Mouse (Mus musculus): ENCODE measurements around the gene Gng3.
"Not testable (repeated sequence)": the region's sequence is repeated elsewhere in the genome, so short reads cannot be mapped to it uniquely, and the experiment has no call there.

Gene Gng3

DNA sequence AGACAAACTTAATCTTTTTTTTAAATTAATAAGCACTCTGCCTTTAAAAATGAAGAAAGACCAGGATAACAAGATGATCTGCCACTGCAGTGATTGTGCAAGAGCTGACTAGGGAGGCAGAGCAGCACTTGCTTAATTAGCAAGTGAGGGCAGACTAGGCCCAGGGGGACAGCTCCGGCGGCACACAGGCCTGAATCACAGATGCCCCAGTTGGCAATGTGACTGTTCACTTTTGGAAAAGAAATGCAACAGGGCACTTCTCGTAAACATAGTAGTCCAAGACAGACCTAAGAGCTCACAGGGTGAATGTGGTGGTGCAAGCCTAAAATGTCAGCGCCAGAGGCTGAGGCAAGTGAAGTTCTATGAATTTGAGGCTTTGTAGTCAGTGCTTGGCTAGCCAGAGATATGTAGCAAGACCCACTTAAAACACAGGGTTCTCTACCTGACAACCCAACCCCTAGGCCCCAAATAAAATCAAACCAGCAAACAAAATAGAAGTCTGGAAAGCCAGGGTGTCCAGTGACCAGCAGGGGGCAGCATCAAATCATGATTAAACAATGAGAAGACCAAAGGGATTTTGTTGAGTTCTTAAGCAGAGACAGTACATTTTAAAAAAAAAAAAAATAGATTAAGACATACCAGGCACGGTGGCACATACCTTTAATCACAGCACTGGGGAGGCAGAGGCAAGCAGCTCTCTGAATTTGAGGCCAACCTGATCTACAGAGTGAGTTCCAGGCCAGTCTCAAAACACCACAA lies 5.6 kb upstream of the Gng3 start:
- DNase-seq (ENCODE audit: low spot score) = peak; percentile 80

DNA sequence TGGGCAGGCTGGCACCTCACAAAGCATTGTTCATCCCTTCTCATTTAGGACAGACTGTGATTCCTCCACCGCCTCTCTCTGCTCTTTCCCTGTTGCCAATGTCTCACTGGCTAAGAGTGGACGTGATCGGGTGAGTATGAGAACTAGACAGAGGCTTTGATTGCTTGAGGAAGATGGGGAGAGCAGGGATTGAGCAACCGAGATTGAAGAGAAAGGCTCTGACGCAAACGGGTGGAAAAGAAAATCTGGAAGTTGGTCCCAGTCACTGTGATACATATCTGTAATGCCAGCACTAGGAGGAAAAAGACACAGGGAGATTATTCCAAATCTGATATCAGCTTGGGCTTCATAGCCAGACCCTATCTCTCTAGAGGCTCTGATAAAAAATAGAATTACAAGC lies 4.0 kb upstream of the Gng3 start:
- DNase-seq (ENCODE audit: low spot score) = no peak

DNA sequence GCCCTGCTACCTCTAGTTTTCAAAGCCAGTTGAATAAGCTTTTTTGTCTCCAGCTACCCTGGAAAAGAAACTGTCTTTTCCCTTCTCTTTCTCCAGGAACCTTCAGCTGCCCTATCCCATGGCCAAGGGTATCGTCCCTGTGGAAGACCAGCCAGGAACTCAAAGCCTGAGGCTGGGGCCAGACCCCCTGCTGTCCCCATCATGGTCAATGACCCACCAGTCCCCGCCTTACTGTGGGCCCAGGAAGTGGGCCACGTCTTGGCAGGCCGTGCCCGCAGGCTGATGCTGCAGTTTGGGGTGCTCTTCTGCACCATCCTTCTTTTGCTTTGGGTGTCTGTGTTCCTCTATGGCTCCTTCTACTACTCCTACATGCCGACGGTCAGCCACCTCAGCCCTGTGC lies 2.0 kb upstream of the Gng3 start:
- no peak for DNase-seq (ENCODE audit: low spot score)

DNA sequence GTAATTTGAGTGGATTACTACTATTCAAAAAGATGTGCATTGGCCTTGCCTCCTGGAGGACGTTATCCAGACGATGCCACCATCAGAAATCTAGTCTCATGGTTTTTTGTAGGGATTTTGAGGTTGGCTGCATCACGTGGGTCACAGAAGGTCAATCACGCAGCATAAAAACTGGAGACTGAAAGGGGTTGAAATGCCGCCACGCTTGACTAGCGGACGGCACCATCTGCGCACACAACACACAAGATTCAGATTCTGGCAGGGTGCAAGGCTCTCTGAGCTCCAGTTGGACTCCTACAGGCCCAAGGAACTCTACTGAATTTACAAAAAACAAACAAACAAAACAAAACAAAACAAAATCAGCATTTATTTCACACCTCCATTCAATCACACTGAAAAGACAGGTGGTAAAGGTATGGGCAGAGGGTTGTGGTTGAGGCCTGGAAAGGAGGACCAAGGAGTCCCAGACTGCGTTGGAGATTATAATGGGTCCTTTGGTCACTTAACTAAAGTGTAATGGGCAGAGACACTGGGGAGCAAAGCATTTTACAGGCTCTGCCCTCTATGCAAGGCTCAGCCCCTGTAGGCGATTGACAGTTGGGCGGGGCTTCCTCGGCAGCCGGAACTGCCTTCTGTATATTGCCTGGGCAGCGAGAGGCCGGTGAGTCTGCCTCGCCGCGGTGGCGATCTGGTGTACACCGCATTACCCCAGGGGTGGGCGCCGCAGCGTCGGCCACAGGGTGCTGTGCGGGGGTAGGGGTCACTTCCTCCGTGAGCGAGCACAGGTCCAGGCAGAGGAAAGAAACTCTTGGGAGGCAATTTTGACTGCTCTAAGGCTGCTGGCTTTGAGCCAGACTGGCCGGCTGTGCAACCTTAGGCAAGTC lies 1.2 kb upstream of the Gng3 start:
- DNase-seq (ENCODE audit: low spot score) = peak; percentile 40

DNA sequence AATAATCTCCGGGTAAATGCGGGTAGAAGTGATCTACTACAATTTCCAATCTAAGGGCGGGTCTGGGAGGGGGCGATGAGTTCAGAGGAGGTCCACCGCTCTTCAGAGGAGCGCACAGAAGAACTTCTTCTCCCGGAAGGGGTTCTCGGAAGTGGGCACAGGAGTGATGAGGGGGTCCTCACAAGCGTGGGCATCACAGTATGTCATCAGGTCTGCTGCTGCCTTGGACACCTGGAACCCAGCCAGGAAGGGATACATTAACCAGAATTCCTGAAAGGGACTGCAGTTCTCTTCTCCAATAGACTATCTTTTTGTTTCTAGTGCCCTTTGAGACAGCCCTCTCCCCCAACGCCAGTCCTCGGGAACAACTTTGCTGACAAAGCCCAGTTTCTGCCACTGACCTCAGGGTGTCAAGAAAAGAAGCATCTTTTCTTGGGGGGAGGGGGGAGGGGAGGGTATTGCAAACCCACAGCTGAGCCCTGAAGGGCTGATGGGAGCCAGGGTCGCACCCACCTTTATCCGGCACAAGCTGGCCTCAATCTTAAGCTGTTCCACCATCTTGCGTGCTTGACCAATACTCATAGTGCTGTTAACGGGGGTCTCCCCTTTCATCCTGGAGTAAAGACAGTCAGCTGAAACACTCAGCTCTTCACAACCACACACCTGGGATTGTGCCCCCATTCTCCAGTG lies 808 bp downstream of the Gng3 start:
- no peak for DNase-seq (ENCODE audit: low spot score)

DNA sequence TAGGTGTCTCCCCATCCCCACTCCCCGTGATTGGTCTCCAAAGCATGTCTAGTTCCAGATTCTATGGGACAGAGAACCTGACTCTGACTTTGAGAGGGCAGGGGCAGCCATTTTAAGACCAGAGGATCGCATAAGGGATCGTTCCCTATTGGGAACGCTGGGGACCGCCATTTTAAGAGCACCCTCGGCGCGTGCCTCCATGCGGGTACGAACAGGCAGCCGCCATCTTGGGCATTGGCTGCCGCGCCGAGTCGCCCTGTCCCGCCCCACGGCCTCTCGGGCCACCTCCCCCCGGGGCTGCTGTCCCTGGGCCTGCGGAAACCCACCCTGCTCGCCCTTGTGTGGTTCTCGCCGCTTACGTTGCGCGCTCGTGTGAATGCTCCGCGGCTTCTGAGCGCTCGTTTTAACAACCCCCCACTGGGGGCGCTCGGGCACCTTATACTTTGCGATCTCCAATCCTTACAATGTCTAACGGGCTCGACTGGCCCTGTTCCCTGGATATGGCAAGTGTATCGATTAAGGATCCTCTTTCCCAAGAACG lies 1.7 kb downstream of the Gng3 start, which contains the start of gene Bscl2:
TSS of gene Bscl2 (plus strand) at position 217 of the 541 bp plus-strand sequence.
- peak; percentile 82 for DNase-seq (ENCODE audit: low spot score)

DNA sequence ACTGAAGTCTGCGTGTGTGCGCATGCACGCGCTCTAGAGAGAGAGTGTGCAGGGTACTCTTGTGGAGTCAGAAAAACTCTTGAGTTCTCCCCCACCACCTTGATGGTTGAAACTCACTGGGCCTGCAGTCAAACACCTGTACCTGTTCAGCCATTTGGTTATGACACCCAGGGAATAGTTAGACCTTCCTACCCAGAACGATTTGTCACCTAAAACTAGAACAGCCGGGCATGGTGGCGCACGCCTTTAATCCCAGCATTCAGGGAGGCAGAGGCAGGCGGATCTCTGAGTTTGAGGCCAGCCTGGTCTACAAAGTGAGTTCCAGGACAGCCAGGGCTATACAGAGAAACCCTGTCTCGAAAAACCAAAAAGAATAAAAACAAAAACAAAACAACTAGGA lies 2.7 kb downstream of the Gng3 start:
- not testable (repeated sequence) for DNase-seq (ENCODE audit: low spot score)

DNA sequence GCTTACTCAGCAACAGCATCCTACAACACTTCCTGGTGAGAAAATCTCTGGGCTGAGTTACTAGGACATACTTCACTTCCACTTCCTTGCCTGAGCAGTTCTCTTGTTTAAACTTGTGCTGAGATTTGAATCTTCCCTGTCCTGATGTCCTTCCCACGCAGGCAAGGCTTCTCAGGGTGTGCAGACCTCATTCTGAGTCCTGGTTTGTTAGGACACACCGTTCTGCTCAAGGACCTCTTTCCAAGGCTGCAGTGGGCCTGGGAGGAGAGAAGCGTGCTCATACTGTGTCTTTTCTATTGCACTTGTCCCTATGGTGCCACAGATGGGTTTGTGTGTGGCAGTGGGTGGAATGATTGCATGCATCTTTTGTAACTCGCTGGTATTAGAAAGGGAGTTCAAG lies 6.0 kb downstream of the Gng3 start:
- DNase-seq (ENCODE audit: low spot score) = no peak

DNA sequence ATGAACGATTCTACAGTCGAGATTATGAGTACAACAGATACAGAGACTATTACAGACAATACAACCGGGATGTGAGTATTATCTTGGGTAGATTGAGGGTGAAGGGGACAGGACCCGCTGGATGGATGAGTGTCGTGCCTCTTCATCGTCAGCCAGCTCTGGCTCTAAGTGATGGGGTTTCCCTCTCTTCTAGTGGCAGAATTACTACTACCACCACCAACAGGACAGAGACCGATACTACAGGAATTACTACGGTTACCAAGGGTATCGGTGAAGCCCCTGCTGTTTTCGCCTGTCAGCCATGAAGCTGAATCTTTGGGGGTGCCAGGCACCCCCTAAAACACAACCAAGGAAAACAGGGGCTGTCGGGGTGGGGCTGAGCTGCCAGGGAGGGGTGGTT lies 7.7 kb downstream of the Gng3 start:
- no peak for DNase-seq (ENCODE audit: low spot score)

DNA sequence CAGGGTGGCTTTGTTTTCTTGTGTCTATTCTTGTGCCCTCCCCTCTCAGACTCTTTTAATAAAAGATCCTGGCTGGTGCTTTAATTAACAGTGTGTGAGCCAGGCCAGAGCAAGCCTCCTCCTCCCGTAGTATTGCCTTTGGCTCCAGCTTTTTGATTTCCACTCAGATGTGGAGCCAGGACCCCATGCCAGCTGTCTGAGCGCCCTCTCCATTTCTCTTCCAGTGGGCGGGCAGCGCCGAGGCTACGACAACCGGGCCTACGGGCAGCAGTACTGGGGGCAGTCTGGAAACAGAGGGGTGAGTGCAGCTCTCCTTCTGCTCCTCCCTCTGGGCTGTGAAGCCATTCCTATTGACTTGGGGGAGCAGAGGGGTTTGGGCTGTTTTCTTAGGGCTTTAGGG lies 8.3 kb downstream of the Gng3 start:
- no peak for DNase-seq (ENCODE audit: low spot score)

DNA sequence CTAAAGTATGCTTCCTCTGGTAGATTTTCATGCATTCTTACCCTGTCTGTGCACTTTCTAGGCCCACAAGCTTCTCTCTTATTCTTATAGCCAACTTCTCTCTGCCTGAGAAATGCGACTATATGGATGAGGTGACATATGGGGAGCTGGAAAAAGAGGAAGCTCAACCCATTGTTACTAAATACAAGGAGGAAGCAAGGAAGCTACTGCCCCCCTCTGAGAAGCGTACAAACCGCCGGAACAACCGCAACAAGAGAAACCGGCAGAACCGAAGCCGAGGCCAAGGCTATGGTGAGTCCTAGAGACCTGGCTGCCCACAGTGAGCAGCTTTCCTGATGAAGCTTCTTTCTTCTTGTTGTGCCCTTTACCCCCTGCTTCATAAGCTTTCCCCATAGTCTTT lies 9.3 kb downstream of the Gng3 start, which contains the start of gene AC129217.1:
TSS of gene AC129217.1 (plus strand) at position 114 of the 400 bp plus-strand sequence.
- DNase-seq (ENCODE audit: low spot score) = no peak

DNA sequence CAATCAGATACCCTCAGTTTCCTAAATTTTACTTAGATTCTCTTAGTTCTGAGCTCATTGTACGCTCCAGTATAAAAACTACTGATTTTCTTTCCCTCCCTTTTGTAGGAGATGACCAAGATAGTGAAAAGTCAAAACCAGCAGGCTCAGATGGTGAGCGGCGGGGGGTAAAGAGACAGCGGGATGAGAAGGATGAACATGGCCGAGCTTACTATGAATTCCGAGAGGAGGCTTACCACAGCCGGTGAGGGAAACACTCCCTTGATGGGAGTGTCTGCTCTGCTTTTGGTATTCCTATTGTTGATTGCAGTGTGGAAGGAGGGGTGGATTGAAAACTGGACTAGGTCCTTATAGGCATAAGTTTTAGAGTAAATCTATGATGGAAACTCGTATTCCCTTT lies 16.3 kb downstream of the Gng3 start:
- no peak for DNase-seq (ENCODE audit: low spot score)

DNA sequence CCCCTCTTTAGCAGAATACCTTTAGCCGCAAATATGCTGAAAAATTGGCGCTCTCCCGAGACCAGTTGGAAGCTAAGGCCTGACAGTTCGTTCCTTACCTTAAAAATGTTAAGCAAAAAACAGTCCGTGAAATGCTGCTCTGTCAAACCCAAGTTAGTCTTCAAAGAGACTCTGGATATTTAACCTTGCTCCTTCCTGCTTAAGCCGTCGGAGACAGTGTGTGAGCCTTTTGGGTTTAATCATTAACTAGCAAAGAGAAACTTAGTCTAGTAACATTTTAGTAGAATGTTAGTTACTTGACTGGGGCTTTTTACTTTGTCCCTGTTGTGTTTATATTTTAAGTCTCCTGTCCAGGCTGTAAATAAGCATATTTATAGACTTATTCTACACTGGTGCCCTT lies 17.8 kb downstream of the Gng3 start:
- DNase-seq (ENCODE audit: low spot score) = no peak

DNA sequence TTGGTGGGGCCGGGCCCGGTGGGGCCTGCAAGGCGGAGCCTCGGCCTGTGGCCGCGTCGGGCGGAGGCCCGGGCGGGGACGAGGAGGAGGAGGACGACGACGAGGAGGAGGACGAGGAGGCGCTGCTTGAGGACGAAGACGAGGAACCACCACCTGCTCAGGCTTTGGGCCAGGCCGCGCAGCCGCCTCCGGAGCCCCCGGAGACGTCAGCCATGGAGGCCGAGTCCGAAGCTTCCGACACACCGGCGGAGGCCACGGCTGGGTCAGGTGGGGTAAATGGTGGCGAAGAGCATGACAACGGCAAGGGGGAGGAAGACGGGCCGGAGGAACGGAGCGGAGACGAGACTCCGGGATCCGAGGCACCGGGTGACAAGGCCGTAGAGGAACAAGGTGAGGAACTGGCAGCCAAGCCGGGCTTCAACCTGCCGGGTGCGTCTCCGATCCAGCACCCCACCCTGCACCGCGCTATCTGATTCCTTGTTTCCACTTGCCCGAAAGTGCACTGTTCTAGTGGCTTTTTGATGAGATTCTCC lies 18.5 kb downstream of the Gng3 start:
- no peak for DNase-seq (ENCODE audit: low spot score)

DNA sequence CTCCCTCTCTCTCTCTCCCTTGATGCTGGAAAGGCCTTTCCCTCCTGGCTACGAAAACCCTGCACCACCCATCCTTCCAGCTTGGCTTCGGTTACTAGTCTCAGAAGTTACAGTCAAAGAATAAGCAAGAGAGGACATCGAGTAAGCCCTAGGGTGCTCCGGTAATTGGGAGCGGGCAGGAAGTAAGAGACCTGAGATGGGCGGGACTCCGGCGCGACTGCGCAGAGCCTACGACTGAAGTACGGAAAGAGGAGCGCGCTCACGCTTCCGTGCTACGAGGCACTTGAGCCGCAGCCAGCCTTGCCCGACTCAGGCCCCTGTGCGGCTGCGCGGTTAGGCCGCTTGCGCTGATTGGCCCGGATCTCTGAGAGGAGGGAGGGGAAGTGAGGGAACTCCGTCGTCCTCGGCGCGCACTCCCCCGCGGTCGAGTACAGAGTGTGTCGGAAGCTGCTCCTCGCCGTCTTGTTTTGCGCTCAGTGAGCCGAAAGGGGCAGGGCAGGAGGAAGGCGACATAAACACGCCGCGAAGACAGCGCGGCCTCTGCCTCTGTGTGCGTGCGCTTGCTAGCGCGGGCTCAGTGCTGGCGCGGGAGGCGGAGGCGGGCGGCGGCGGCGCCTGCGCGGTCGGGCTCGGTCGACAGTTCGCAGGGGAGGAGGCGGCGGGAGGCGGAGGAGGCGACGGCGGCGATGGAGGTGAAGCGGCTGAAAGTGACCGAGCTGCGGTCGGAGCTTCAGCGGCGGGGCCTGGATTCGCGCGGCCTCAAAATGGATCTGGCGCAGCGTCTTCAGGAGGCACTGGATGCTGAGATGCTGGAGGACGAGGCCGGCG lies 19.2 kb downstream of the Gng3 start, which contains the start of gene Hnrnpul2:
TSS of gene Hnrnpul2 (plus strand) at position 415 of the 828 bp plus-strand sequence.
- DNase-seq (ENCODE audit: low spot score) = peak; percentile 100

DNA sequence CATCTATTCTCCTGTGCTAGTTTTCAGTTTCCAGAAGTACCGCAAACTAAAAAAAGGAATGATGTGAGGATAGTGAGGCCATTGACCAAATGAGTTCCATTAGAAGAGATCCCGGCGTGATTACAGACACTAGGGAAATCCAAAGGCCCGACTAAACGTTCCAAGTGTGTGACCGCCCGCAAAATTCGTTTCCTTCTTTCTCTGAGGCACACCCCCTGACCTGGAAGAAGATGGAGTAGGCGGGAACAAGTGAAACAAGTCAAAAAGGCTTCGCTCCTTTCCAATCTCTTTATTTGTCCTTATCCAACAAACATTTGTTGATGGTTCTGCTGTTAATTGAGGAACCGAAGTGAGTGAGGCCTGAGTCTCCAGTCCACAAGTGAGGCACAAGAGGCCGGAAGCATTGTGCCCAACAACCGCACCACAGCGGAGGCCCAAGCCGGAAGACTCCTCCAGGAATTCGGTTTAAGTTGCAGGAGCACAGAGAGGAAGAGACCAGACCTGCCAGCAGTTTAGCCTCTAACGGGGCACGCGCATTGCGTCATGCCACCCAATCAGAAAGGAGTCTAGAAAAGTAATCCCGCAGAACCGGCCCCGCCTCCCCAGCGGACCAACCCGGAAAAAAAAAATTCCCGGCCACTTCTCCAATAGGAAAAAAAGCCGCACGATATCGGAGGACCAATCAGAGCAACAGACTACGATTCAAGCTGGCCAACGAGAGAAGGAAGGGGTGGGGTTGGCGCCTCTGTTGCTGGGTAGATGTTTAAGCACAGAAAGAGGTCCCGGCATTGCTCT lies 20.0 kb downstream of the Gng3 start, which contains the start of gene Ttc9c:
TSS of gene Ttc9c (minus strand) at position 533 of the 795 bp plus-strand sequence.
- DNase-seq (ENCODE audit: low spot score) = peak; percentile 88

DNA sequence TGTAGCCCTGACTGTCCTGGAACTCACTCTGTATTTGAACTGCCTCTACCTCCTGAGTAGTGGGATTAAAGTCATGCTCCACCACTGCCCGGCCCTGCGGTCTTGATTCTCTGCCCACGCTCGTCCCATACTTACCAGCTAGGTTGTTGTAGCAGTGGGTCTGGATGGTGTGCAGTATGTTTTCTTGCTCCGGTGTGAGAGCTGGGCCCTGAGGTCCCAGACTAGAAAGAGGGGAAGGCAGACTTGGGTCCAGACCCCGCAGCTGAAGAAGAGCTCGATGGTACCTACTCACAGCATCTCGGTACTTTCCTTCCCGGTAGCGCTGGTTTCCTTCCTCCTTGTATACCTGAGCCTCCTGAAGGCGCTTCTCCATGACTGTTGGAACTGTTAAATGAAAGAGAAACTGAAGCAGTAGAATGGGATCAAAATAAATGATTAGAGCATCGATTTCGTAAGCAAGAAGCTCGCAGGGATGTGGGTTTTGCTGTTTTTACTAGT lies 20.6 kb downstream of the Gng3 start:
- no peak for DNase-seq (ENCODE audit: low spot score)

DNA sequence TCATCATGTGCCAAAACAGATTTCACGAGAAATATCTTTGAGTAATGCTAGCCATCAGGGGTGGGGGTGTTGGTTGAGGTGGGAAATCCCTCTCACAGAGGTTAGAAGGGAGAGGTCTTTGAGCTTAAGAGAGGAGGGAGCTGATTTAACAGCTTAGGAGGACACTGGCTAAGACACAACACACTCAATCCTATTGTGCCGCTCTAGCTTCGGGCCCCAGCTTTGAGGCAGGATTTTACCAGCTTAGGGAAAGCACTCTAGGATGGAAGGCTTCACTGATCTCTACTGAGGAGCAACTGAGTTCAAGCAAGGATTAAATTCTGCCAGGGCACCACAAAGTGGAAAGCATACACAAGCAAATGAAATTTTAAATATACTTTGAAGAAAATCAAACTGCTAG lies 22.0 kb downstream of the Gng3 start:
- DNase-seq (ENCODE audit: low spot score) = no peak

DNA sequence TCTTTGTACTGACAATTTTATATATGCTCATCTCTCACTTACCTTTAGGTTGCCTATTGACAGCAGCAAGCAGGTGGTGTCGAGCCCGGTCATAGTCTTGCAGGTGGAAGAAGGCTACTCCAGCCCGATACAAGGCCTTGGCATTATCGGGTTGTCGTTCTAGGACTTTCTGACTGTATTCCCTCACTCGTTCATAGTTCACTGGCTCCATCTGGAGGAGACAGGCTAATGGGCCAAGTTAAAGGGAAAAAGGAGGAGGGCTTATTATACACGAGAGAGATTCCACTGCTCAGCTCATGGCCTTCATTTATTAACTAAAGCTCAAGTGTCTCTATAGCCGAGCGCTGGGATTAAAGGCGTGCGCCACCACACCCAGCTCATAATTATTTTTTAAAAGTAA lies 23.2 kb downstream of the Gng3 start:
- no peak for DNase-seq (ENCODE audit: low spot score)

DNA sequence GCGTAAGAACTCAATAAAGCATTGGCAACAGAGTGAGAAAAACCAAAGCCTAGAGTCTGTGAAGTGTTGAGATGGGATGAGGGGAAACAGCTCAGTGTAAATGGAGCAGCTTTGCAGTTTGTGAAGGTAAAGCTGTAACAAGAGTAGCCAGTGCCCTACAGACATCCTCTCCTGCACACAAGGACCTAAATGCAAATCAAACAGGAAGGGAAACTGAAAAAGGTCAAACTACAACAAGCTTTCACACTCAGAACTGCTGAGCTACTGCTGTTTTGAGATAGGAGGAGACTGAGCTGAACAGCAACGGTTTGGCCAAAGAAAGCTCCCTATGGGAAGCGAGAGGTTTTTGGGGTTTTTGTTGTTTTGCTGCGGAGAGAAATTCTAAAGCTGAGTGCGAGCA lies 32.2 kb downstream of the Gng3 start:
- no peak for DNase-seq (ENCODE audit: low spot score)
